Mouse (Mus musculus) naive thymus-derived CD4-positive, alpha-beta T cell, adult 5 months (primary cell): ENCODE measurements around the gene Ackr3. TPM values are rescaled to one million over a fixed set of nuclear protein-coding genes. Genes with fewer than 3 reads are reported as not detected.

ENCODE experiments used
- polyA plus RNA-seq: library from polyadenylated mRNA; unstranded; fragments of 100-300 nt; shearing (Covaris generic); gene quantifications from one replicate; pipeline ENCODE4 v1.2.1, GENCODE M21; 2017

Ackr3 gene
- not detected for polyA plus RNA-seq

DNA sequence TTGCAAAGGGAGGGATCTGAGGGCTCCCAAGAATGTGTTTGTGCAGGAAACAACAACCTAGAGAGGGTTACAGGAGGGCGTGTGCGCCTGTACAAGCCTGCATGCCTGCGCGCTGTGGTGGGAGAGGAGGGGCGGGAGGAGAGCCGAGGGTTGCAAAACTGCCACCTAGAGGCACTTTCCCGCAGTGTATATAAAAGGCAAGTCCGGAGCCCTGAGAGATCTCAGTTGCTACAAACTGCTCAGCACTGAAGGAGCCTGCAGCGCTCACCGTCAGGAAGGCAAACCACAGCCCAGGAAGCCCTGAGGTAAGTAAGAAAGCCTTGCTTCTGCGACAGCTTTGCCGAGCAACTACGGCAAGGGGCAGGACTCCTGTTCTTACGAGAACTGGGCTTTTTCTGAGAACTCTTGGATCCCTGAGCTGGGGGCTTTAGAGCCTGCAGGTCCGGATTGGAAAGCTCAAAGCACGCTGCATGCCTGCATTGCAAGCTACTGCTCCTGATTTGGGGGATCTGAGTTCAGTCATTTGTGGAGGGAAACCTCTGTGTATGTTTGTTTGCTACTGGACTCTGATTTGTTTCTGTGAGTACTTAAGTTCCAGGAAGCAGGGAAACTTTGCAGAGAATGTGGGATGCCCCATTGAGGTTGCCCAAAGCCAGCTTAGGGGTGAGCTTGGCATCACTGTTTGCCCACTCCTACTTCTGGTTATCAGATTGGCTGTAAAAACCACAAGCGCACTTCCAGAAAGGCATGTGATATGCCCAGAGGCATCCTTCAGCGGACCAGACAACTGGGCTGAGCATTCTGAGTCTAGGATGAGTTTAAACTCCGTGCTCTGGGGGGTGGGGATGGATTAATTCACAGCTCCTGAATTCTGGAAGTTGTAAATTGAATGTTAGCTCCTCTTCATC, at the start of gene Ackr3:
Gene Ackr3 (plus strand): TSS at position 198 of the 908 bp plus-strand sequence.

Other genes starting within 250 kb of the Ackr3 start
- not detected for gene Asb18, start 189.3 kb upstream of the Ackr3 start, polyA plus RNA-seq
- not detected for gene Iqca, start 50.6 kb upstream of the Ackr3 start, polyA plus RNA-seq